Mouse (Mus musculus) CH12.LX (cell line): Measurements from ENCODE around the gene Cpa1. TPM values are rescaled to one million over a fixed set of nuclear protein-coding genes. Genes with fewer than 3 reads are reported as not detected.

ENCODE experiments used
- DNase-seq: peaks from one replicate; pipeline ENCODE4 v3.0.0-alpha.2; 2013; ENCODE audit errors: extremely low read depth
- H3K27ac ChIP-seq: 2 replicates; pipeline ENCODE4 v1.5.1; 2012; ENCODE audit warnings: low read depth, mild to moderate bottlenecking, control low read depth, moderate library complexity; ENCODE audit not compliant: insufficient read depth
- H3K27me3 ChIP-seq: replicated peaks from 2 replicates; pipeline ENCODE3; 2012; ENCODE audit warnings: inconsistent platforms
- H3K36me3 ChIP-seq, 2 experiments: replicated peaks in 1 of 2; 2 replicates each; pipeline versions ENCODE3 to v1.6.1; 2012; ENCODE audit warnings: inconsistent platforms in 1 of 2, low read length in 1 of 2, mild to moderate bottlenecking in 1 of 2, mixed read lengths in 1 of 2, moderate library complexity in 1 of 2; ENCODE audit not compliant: control insufficient read depth in 1 of 2, insufficient read depth in 1 of 2
- H3K4me1 ChIP-seq, 2 experiments: 2 replicates each; pipeline ENCODE4 v1.6.1; 2012; ENCODE audit warnings: inconsistent platforms in 1 of 2, moderate library complexity in 1 of 2; ENCODE audit not compliant: insufficient read depth in 2 of 2, control insufficient read depth in 1 of 2
- H3K4me2 ChIP-seq: 2 replicates; pipeline ENCODE4 v1.6.1; 2012; ENCODE audit warnings: low read depth, mild to moderate bottlenecking, control low read depth; ENCODE audit not compliant: poor library complexity, insufficient read depth, severe bottlenecking
- H3K4me3 ChIP-seq, 3 experiments: fragments of 150-350 bp in 1 of 3; sonication (generic) in 1 of 3; replicated peaks in 1 of 3; 2 replicates each; pipeline versions ENCODE3 to v1.5.1; 2011 to 2012; ENCODE audit warnings: low read depth in 2 of 3, low read length in 2 of 3, mild to moderate bottlenecking in 2 of 3, moderate library complexity in 2 of 3, control low read depth in 1 of 3, improper control_type of control experiment in 1 of 3, inconsistent platforms in 1 of 3, mixed read lengths in 1 of 3; ENCODE audit not compliant: poor library complexity in 1 of 3
- H3K79me2 ChIP-seq: replicated peaks from 2 replicates; pipeline ENCODE4 v1.6.1; 2012; ENCODE audit warnings: mild to moderate bottlenecking, moderate library complexity; ENCODE audit not compliant: control insufficient read depth, poor library complexity, insufficient read depth, severe bottlenecking; ENCODE audit errors: extremely low read depth
- H3K9ac ChIP-seq: 2 replicates; pipeline ENCODE4 v1.6.1; 2012; ENCODE audit warnings: low read depth, mild to moderate bottlenecking, control low read depth, moderate library complexity; ENCODE audit not compliant: insufficient read depth
- H3K9me3 ChIP-seq: replicated peaks from 2 replicates; pipeline ENCODE3; 2012; ENCODE audit warnings: low read length, inconsistent platforms, mixed read lengths
- BHLHE40 ChIP-seq: IDR thresholded peaks from 2 replicates; pipeline ENCODE4 v1.6.1; 2011; ENCODE audit warnings: mild to moderate bottlenecking, low read depth, low read length, improper control_type of control experiment
- CHD1 ChIP-seq: IDR thresholded peaks from 2 replicates; pipeline ENCODE4 v1.6.1; 2012; ENCODE audit warnings: low read depth, low read length, improper control_type of control experiment, inconsistent platforms
- CHD2 ChIP-seq: IDR thresholded peaks from 2 replicates; pipeline ENCODE4 v1.6.1; 2011; ENCODE audit warnings: low read length, improper control_type of control experiment
- CTCF ChIP-seq, 2 experiments: IDR thresholded peaks in 1 of 2; conservative IDR thresholded peaks in 1 of 2; 2 replicates each; pipeline ENCODE4 v1.5.1; 2011 to 2012; ENCODE audit warnings: low read depth in 2 of 2, low read length in 2 of 2, improper control_type of control experiment in 1 of 2, inconsistent platforms in 1 of 2, mild to moderate bottlenecking in 1 of 2, moderate library complexity in 1 of 2
- E2F4 ChIP-seq: IDR thresholded peaks from 2 replicates; pipeline ENCODE4 v1.6.1; 2011; ENCODE audit warnings: low read depth, low read length, improper control_type of control experiment; ENCODE audit not compliant: insufficient replicate concordance
- ELF1 ChIP-seq: IDR thresholded peaks from 2 replicates; pipeline ENCODE4 v1.6.1; 2014; ENCODE audit warnings: low read depth, mild to moderate bottlenecking, inconsistent platforms, low read length, improper control_type of control experiment
- EP300 ChIP-seq: IDR thresholded peaks from 2 replicates; pipeline ENCODE4 v1.6.1; 2011; ENCODE audit warnings: low read length, improper control_type of control experiment
- GABPA ChIP-seq: IDR thresholded peaks from 2 replicates; pipeline ENCODE4 v1.6.1; 2012; ENCODE audit warnings: low read depth, low read length, improper control_type of control experiment, inconsistent platforms; ENCODE audit not compliant: insufficient replicate concordance
- JUN ChIP-seq: IDR thresholded peaks from 2 replicates; pipeline ENCODE4 v1.6.1; 2011; ENCODE audit warnings: low read depth, mild to moderate bottlenecking, low read length, improper control_type of control experiment, moderate library complexity; ENCODE audit not compliant: insufficient read depth
- JUND ChIP-seq: conservative IDR thresholded peaks from 2 replicates; pipeline ENCODE4 v1.6.1; 2011; ENCODE audit warnings: low read depth, low read length, improper control_type of control experiment
- MAZ ChIP-seq: IDR thresholded peaks from 2 replicates; pipeline ENCODE4 v1.6.1; 2012; ENCODE audit warnings: low read depth, mild to moderate bottlenecking, inconsistent platforms, low read length, improper control_type of control experiment, moderate library complexity
- MEF2A ChIP-seq: IDR thresholded peaks from 2 replicates; pipeline ENCODE4 v1.6.1; 2014; ENCODE audit warnings: low read depth, mild to moderate bottlenecking, inconsistent platforms, low read length, improper control_type of control experiment, borderline replicate concordance
- MXI1 ChIP-seq: IDR thresholded peaks from 2 replicates; pipeline ENCODE4 v1.6.1; 2011; ENCODE audit warnings: mild to moderate bottlenecking, low read depth, low read length, improper control_type of control experiment
- NELFE ChIP-seq: IDR thresholded peaks from 2 replicates; pipeline ENCODE4 v1.6.1; 2011; ENCODE audit warnings: low read depth, low read length, improper control_type of control experiment
- PAX5 ChIP-seq: IDR thresholded peaks from 2 replicates; pipeline ENCODE4 v1.6.1; 2012; ENCODE audit warnings: low read length, inconsistent platforms, mixed read lengths
- POLR2A ChIP-seq: IDR thresholded peaks from 2 replicates; pipeline ENCODE4 v1.6.1; 2011; ENCODE audit warnings: low read depth, mild to moderate bottlenecking, improper control_type of control experiment, low read length
- RAD21 ChIP-seq: IDR thresholded peaks from 2 replicates; pipeline ENCODE4 v1.6.1; 2011; ENCODE audit warnings: low read depth, mild to moderate bottlenecking, low read length, improper control_type of control experiment, moderate library complexity
- RCOR1 ChIP-seq: conservative IDR thresholded peaks from 2 replicates; pipeline ENCODE4 v1.6.1; 2012; ENCODE audit warnings: low read depth, mild to moderate bottlenecking, inconsistent platforms, low read length, improper control_type of control experiment
- SIN3A ChIP-seq: IDR thresholded peaks from 2 replicates; pipeline ENCODE4 v1.6.1; 2012; ENCODE audit warnings: low read length, improper control_type of control experiment, inconsistent platforms
- SMC3 ChIP-seq: IDR thresholded peaks from 2 replicates; pipeline ENCODE4 v1.6.1; 2011; ENCODE audit warnings: low read depth, low read length, improper control_type of control experiment
- TCF12 ChIP-seq: IDR thresholded peaks from 2 replicates; pipeline ENCODE4 v1.6.1; 2014; ENCODE audit warnings: low read depth, mild to moderate bottlenecking, inconsistent platforms, low read length, improper control_type of control experiment
- UBTF ChIP-seq: IDR thresholded peaks from 2 replicates; pipeline ENCODE4 v1.6.1; 2012; ENCODE audit warnings: low read depth, mild to moderate bottlenecking, inconsistent platforms, low read length, improper control_type of control experiment, moderate library complexity
- USF1 ChIP-seq: IDR thresholded peaks from 2 replicates; pipeline ENCODE4 v1.6.1; 2014; ENCODE audit warnings: low read depth, mild to moderate bottlenecking, inconsistent platforms, low read length, improper control_type of control experiment
- USF2 ChIP-seq: conservative IDR thresholded peaks from 2 replicates; pipeline ENCODE4 v1.6.1; 2011; ENCODE audit warnings: low read depth, low read length, improper control_type of control experiment
- ZC3H11A ChIP-seq: IDR thresholded peaks from 2 replicates; pipeline ENCODE4 v1.6.1; 2012; ENCODE audit warnings: low read depth, mild to moderate bottlenecking, inconsistent platforms, low read length, improper control_type of control experiment
- ZKSCAN1 ChIP-seq: IDR thresholded peaks from 2 replicates; pipeline ENCODE4 v1.6.1; 2012; ENCODE audit warnings: low read depth, inconsistent platforms, low read length, improper control_type of control experiment, borderline replicate concordance
- dilution Hi-C: fragments of 300-500 bp; cut with MboI; formaldehyde crosslinking; loops from 2 replicates; pipeline ENCODE4 v1.14.3; 2020; ENCODE audit warnings: low sequenced_read_pairs; ENCODE audit not compliant: extremely low pct_unique_long_range_greater_than_20kb, extremely low pct_ligation_motif_present
- in situ Hi-C: fragments of 300-500 bp; cut with MboI; formaldehyde crosslinking; loops from 3 replicates; pipeline ENCODE4 v1.14.3; 2019; ENCODE audit warnings: low sequenced_read_pairs, low pct_ligation_motif_present, low pct_unique_long_range_greater_than_20kb, mixed read lengths
- polyA plus RNA-seq: library from polyadenylated mRNA; unstranded; fragments of >175 nt; gene quantifications from 2 replicates; pipeline ENCODE4 v1.2.1, GENCODE M21; 2012; ENCODE audit warnings: low read depth; ENCODE audit not compliant: insufficient read length
- total RNA-seq, 2 experiments: library from RNA; depleted of rRNA; stranded (reverse); fragments of 300-350 nt in 1 of 2; fragments of >200 nt in 1 of 2; gene quantifications; 2 replicates each; pipeline ENCODE4 v1.2.3; 2012 to 2014

The Cpa1 gene
- total and polyA plus RNA-seq, 3 experiments: not detected

DNA sequence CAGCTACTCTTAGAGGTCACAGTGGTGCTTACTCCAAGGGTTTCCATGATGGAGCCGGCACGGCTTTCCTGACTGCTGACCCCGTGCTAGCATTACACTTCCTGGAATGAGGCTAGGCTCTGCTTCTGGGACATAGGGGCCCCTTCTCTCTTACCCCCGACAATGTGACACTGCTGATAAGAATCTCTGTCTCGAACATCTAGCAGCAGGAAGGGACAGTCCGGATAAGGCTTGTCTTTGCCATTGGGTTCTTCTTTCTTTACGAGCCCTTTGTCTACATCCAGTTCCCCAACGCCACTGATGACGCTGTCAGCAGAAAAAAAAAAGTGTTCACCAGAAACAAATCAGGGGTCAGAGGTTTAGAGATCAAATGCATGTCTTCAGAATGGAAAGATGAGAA lies 19.6 kb downstream of the Cpa1 start:
- peaks cover 0 to 14% of the 10 kb centered on the region in 2 experiments; a peak in 1 of 4 replicates for H3K4me1 ChIP-seq
- DNase-seq: no peak
- TF ChIP-seq UBTF (no peak), ZKSCAN1 (no peak), POLR2A (no peak)
- no peak overlapping the region for H3K4me3 ChIP-seq
- H3K27me3 ChIP-seq: no peaks in the 10 kb centered on the region
- no peak overlapping the region for H3K9ac ChIP-seq
- in situ Hi-C loops (no loop called here), dilution Hi-C loops (no loop called here)
- H3K27ac ChIP-seq: no peak overlapping the region
- H3K36me3 ChIP-seq: peaks cover 0 to 30% of the 10 kb centered on the region in 2 experiments
- H3K79me2 ChIP-seq: no peaks in the 10 kb centered on the region
- no peaks in the 10 kb centered on the region for H3K9me3 ChIP-seq
- H3K4me2 ChIP-seq: no peak overlapping the region

DNA sequence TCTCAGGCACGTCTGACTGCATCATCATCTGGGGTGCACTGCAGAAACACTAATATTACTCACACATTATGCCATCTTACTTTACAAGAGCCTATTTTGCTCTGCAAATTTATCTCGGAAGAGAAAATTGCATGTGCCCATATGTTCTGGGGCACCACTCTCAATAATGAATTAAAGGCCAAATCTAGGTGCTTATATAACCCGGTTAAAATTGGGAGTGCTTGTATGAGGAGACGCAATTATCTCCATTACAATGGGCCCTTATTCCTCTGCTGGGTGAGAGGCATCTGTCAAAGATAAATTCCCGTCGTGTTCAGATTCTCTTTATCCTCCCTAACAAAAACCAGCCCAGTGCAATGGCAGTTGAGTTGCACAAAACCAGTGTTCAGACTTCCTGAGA lies 25.8 kb downstream of the Cpa1 start:
- Histone ChIP-seq H3K4me1 (peaks cover 3 to 14% of the 10 kb centered on the region in 2 experiments; a peak in 1 of 4 replicates), H3K4me2 (no peak overlapping the region), H3K27me3 (no peaks in the 10 kb centered on the region), H3K4me3 (no peak overlapping the region), H3K79me2 (no peaks in the 10 kb centered on the region), H3K36me3 (peaks cover 0 to 5% of the 10 kb centered on the region in 2 experiments), H3K9me3 (no peaks in the 10 kb centered on the region), H3K27ac (no peak overlapping the region), H3K9ac (no peak overlapping the region)
- in situ Hi-C loops (no loop called here), dilution Hi-C loops (no loop called here)
- TF ChIP-seq JUN (no peak), BHLHE40 (no peak), JUND (no peak), RCOR1 (no peak), MAZ (no peak), CTCF (conservative IDR thresholded peaks at IDR 0.05 in 1 of 2, IDR thresholded peaks at IDR 0.05 in 1 of 2; ENCODE audit: low read depth in 2 of 2, low read length in 2 of 2) (no peak), POLR2A (no peak), ELF1 (no peak), USF2 (no peak), PAX5 (no peak), MEF2A (no peak), ZKSCAN1 (no peak), CHD2 (no peak)
- DNase-seq: no peak

DNA sequence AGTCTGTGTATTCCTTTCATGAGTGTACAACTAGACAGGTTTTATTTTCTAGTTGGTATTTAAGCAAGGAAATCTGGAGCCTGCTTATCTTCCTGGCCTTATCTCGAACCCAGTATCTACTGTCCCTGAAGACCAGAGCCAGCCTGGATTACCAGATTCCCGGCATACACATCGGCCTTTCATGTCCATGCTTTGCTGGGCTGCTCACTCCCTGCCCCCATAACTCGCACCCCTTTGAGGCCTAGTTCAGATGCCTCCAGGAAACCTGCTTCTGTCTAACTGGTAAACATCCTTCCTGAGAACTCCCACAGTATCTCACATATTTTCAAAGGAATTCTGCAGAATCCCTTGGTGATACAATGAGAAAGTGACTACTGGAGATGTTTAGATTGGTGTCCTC lies 26.3 kb downstream of the Cpa1 start:
- dilution Hi-C loops (no loop called here), in situ Hi-C loops (no loop called here)
- Histone ChIP-seq H3K4me2 (no peak overlapping the region), H3K79me2 (no peaks in the 10 kb centered on the region), H3K36me3 (peaks cover 0 to 3% of the 10 kb centered on the region in 2 experiments), H3K4me1 (peaks cover 3 to 14% of the 10 kb centered on the region in 2 experiments; a peak in 1 of 4 replicates), H3K4me3 (no peak overlapping the region), H3K27me3 (no peaks in the 10 kb centered on the region), H3K9me3 (no peaks in the 10 kb centered on the region), H3K9ac (no peak overlapping the region), H3K27ac (no peak overlapping the region)
- TF ChIP-seq ELF1: no peak
- TF ChIP-seq CHD1: no peak
- TF ChIP-seq POLR2A: no peak
- no peak for TF ChIP-seq ZC3H11A
- TF ChIP-seq E2F4: no peak
- TF ChIP-seq RAD21: no peak
- no peak for TF ChIP-seq GABPA
- no peak for TF ChIP-seq SIN3A
- no peak for TF ChIP-seq SMC3
- TF ChIP-seq JUN: no peak
- no peak for TF ChIP-seq MEF2A
- no peak for TF ChIP-seq TCF12
- TF ChIP-seq NELFE: no peak
- no peak for TF ChIP-seq MXI1
- TF ChIP-seq CTCF (conservative IDR thresholded peaks at IDR 0.05 in 1 of 2, IDR thresholded peaks at IDR 0.05 in 1 of 2; ENCODE audit: low read depth in 2 of 2, low read length in 2 of 2): no peak
- no peak for TF ChIP-seq USF1
- TF ChIP-seq EP300: no peak
- no peak for DNase-seq
